Comparison of ENCODE assay signal across 8 mouse cellular contexts in the genomic region with DNA sequence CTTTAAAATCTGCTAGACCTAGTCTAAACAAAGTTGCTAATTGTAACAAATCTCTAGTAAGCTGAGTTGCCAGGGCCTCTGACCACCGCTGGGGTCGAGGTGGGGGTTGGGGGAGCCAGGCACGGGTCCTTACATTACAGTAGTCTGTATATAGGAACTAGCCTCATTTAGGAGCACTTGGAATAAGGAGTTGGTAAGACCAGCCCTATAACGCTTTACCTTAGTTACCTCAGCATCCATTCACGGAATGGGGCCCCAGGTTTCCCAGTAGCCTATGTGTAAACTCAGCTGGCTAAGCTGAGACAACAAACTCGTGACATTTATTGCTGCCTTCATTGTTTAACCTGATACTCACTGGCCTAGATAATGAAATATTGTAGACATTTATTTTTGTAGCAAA. TPM values are rescaled to one million over a fixed set of nuclear protein-coding genes. Genes with fewer than 3 reads are reported as not detected.
DNase-seq lines count a peak whose midpoint lies in the region; ATAC-seq lines count a peak whose summit lies in the region.

No protein-coding gene starts in this region.

- peak overlapping the region; percentile 98 for H3K9ac ChIP-seq in forebrain, embryonic 13.5 days
- H3K9ac ChIP-seq in liver, embryonic 12.5 days = peak overlapping the region; percentile 60; the same call in 1 of the 2 replicates
- peak overlapping the region; percentile 62; the same call in 1 of the 2 replicates for H3K9ac ChIP-seq in stomach, embryonic 16.5 days (ENCODE audit: low read length)

- H3K9me3 ChIP-seq in megakaryocyte, embryonic 14.5 days = no peaks in the 10 kb centered on the region
- H3K9me3 ChIP-seq in forebrain, embryonic 13.5 days (replicated peaks) = no peaks in the 10 kb centered on the region
- no peaks in the 10 kb centered on the region for H3K9me3 ChIP-seq in liver, embryonic 12.5 days (replicated peaks)
- H3K9me3 ChIP-seq in stomach, embryonic 16.5 days (replicated peaks; ENCODE audit: control insufficient read depth, low read length) = no peaks in the 10 kb centered on the region

- DNase-seq in cerebellum, postnatal 4 days (ENCODE audit: low spot score in 2 of 2) = no peak
- no peak for DNase-seq in gastrocnemius, postnatal 36 days
- no peak for DNase-seq in cerebellum, adult 9-10 months

- H3K27me3 ChIP-seq in megakaryocyte, embryonic 14.5 days (replicated peaks) = no peaks in the 10 kb centered on the region
- no peaks in the 10 kb centered on the region for H3K27me3 ChIP-seq in forebrain, embryonic 13.5 days
- no peaks in the 10 kb centered on the region for H3K27me3 ChIP-seq in liver, embryonic 12.5 days (replicated peaks)
- no peaks in the 10 kb centered on the region for H3K27me3 ChIP-seq in stomach, embryonic 16.5 days (ENCODE audit: control insufficient read depth, insufficient read depth, low read length)

- peak overlapping the region; percentile 94 for H3K4me3 ChIP-seq in megakaryocyte, embryonic 14.5 days (replicated peaks)
- peak overlapping the region; percentile 88 for H3K4me3 ChIP-seq in forebrain, embryonic 13.5 days
- H3K4me3 ChIP-seq in liver, embryonic 12.5 days = peak overlapping the region; percentile 44; the same call in 1 of the 2 replicates
- H3K4me3 ChIP-seq in stomach, embryonic 16.5 days (replicated peaks; ENCODE audit: low read length) = peak overlapping the region; percentile 72; the same call in 1 of the 2 replicates

- WGBS in forebrain, embryonic 13.5 days = 11% methylated on average over 6 of the region's 6 CpGs
- 44% methylated on average over 6 of the region's 6 CpGs for WGBS in liver, embryonic 12.5 days (ENCODE audit: insufficient replicate concordance)
- 15% methylated on average over 6 of the region's 6 CpGs for WGBS in stomach, embryonic 16.5 days

- H3K36me3 ChIP-seq in megakaryocyte, embryonic 14.5 days (replicated peaks; ENCODE audit: low read length) = peaks cover 26% of the 10 kb centered on the region
- H3K36me3 ChIP-seq in forebrain, embryonic 13.5 days (ENCODE audit: poor library complexity, severe bottlenecking) = no peaks in the 10 kb centered on the region
- H3K36me3 ChIP-seq in liver, embryonic 12.5 days = peaks cover 17% of the 10 kb centered on the region; the same call in 1 of the 2 replicates
- H3K36me3 ChIP-seq in stomach, embryonic 16.5 days (ENCODE audit: control insufficient read depth, insufficient read depth, low read length) = no peaks in the 10 kb centered on the region

- peak overlapping the region; percentile 97 for H3K27ac ChIP-seq in forebrain, embryonic 13.5 days
- peak overlapping the region; percentile 81 for H3K27ac ChIP-seq in liver, embryonic 12.5 days
- peak overlapping the region; percentile 97 for H3K27ac ChIP-seq in stomach, embryonic 16.5 days (ENCODE audit: low read length)

- peak overlapping the region; percentile 74 for H3K4me2 ChIP-seq in forebrain, embryonic 13.5 days
- peak overlapping the region; percentile 93 for H3K4me2 ChIP-seq in liver, embryonic 12.5 days
- H3K4me2 ChIP-seq in stomach, embryonic 16.5 days (ENCODE audit: low read depth, low read length) = peak overlapping the region; percentile 72

- intact Hi-C loops in gastrocnemius, postnatal 36 days (cut with DNase I) = no loop called here

- peaks cover 65% of the 10 kb centered on the region for H3K4me1 ChIP-seq in megakaryocyte, embryonic 14.5 days
- peaks cover 44% of the 10 kb centered on the region for H3K4me1 ChIP-seq in forebrain, embryonic 13.5 days
- H3K4me1 ChIP-seq in liver, embryonic 12.5 days = peaks cover 36% of the 10 kb centered on the region
- peaks cover 17% of the 10 kb centered on the region for H3K4me1 ChIP-seq in stomach, embryonic 16.5 days (ENCODE audit: control insufficient read depth, insufficient read depth, low read length)

- no peak for ATAC-seq in megakaryocyte, adult 5-6 weeks (ENCODE audit: poor library complexity, severe bottlenecking)
- no peak for ATAC-seq in forebrain, embryonic 13.5 days
- ATAC-seq in liver, embryonic 12.5 days = no peak
- ATAC-seq in stomach, embryonic 16.5 days (ENCODE audit: insufficient read depth, low FRiP score) = no peak

RNA-seq across cellular contexts. Expression of gene Elovl6, which starts 3.3 kb away (rescaled TPM):
- 2.1 TPM in 1 of 2 replicates, not detected in the other for polyA plus RNA-seq in megakaryocyte, embryonic 14.5 days (2012; ENCODE audit: insufficient read depth, low replicate concordance)
- 11.8 and 13.7 TPM in 2 replicates for total RNA-seq in megakaryocyte, adult 5-6 weeks (2015)
- 9.5 and 10.6 TPM in 2 replicates for total RNA-seq in megakaryocyte, adult 5-6 weeks (2017)
- polyA plus RNA-seq in forebrain, embryonic 13.5 days (2015; fragmentation: Nextera tagmentation; extraction: Ambion mirVana) = 33.5 and 34.9 TPM in 2 replicates
- polyA plus RNA-seq in liver, embryonic 12.5 days (2016; fragmentation: Nextera tagmentation; extraction: Ambion mirVana) = 14.3 and 14.8 TPM in 2 replicates
- polyA plus RNA-seq in stomach, embryonic 16.5 days (2015; fragmentation: Nextera tagmentation; extraction: Ambion mirVana) = 27.5 and 31.5 TPM in 2 replicates
- total RNA-seq in gastrocnemius, postnatal 36 days (2021) = under 1 TPM; 0.56 to 0.79 TPM

Comparison
In these comparisons a context has a peak if more than half of its experiments do, and no peak if none do; other contexts are left out.
1. H3K4me3 ChIP-seq: peak in every context shown above with its lines; median percentile 94 in megakaryocyte, embryonic 14.5 days; 88 in forebrain, embryonic 13.5 days; 72 in stomach, embryonic 16.5 days; 44 in liver, embryonic 12.5 days.